Mouse (Mus musculus) forebrain, embryonic 14.5 days (tissue): ENCODE measurements around the gene Greb1. TPM values are rescaled to one million over a fixed set of nuclear protein-coding genes. Genes with fewer than 3 reads are reported as not detected.
A peak's percentile ranks its signal among the peaks of the same experiment; 100 is the strongest.

Experiments used
- ATAC-seq: fragments of 200-750 bp; cut with Nextera tagmentation; 2 replicates; pipeline ENCODE4 v1.8.0; 2017; ENCODE audit warnings: mild to moderate bottlenecking, moderate library complexity
- DNase-seq: peaks from one replicate; pipeline ENCODE4 v3.0.0-alpha.2; 2015; ENCODE audit warnings: low spot score
- H3K27ac ChIP-seq: fragments of 300-500 bp; sonication (generic); 2 replicates; pipeline ENCODE4 v1.5.1; 2014; ENCODE audit warnings: low read depth, mild to moderate bottlenecking, control low read depth, low read length, moderate library complexity
- H3K27me3 ChIP-seq: fragments of 300-500 bp; sonication (generic); replicated peaks from 2 replicates; pipeline ENCODE4 v1.6.1; 2014; ENCODE audit warnings: low read length, control low read depth, mixed read lengths; ENCODE audit not compliant: control insufficient read depth, insufficient read depth
- H3K36me3 ChIP-seq: fragments of 300-500 bp; sonication (generic); 2 replicates; pipeline ENCODE4 v1.6.1; 2014; ENCODE audit warnings: low read length, control low read depth; ENCODE audit not compliant: control insufficient read depth, insufficient read depth
- H3K4me1 ChIP-seq: fragments of 300-500 bp; sonication (generic); 2 replicates; pipeline ENCODE4 v1.6.1; 2014; ENCODE audit warnings: antibody characterized with exemption, low read length, control low read depth; ENCODE audit not compliant: control insufficient read depth, insufficient read depth
- H3K4me2 ChIP-seq: fragments of 300-500 bp; sonication (generic); 2 replicates; pipeline ENCODE4 v1.6.1; 2014; ENCODE audit warnings: mild to moderate bottlenecking, control low read depth, low read length
- H3K4me3 ChIP-seq: fragments of 300-500 bp; sonication (generic); 2 replicates; pipeline ENCODE4 v1.5.1; 2014; ENCODE audit warnings: low read depth, low read length, control low read depth
- H3K9ac ChIP-seq: fragments of 300-500 bp; sonication (generic); 2 replicates; pipeline ENCODE4 v1.6.1; 2014; ENCODE audit warnings: mild to moderate bottlenecking, low read length, control low read depth, moderate library complexity
- H3K9me3 ChIP-seq: fragments of 300-500 bp; sonication (generic); replicated peaks from 2 replicates; pipeline ENCODE4 v1.6.1; 2016; ENCODE audit warnings: low read length, control low read depth, mixed read lengths; ENCODE audit not compliant: control insufficient read depth
- WGBS: fragments of 180-500 bp; shearing (Covaris S2); extraction: QIAGEN DNeasy Blood & Tissue Kit; methylation state at CpG from one replicate; pipeline ENCODE4 v1.1.7; 2014; 5-methylcytosine and 5-hydroxymethylcytosine counted together
- polyA plus RNA-seq: library from polyadenylated mRNA; unstranded; fragments of >200 nt; fragmentation: Nextera tagmentation; extraction: Ambion mirVana; gene quantifications from 2 replicates; pipeline ENCODE4 v1.2.1, GENCODE M21; 2014

Greb1 gene
- polyA plus RNA-seq, 1 experiment from 2014 or later = 0.17 TPM

DNA sequence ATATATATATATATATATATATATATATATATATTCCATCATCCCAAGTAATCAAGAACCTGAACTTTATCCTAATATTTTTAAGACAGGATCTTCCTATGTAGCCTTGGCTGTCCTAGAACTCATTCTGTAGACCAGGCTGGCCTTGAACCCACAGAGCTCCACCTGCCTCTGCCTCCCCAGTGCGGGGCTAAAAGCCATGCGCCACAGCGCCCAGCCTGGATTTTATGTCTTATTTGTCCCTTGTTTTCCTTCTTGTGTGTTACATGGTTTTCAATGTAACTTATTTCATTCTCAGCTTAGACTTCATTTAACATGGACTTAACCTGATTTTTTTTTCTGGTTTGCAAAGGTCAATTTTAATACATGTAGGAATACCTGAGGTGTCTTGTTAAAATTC, 39.2 kb downstream of the Greb1 start:
- H3K27me3 ChIP-seq = no peaks in the 10 kb centered on the region
- no peak overlapping the region for H3K27ac ChIP-seq
- ATAC-seq (no peak), DNase-seq (no peak)
- H3K9ac ChIP-seq = no peak overlapping the region
- no peaks in the 10 kb centered on the region for H3K4me1 ChIP-seq
- H3K4me2 ChIP-seq = no peak overlapping the region
- no peaks in the 10 kb centered on the region for H3K36me3 ChIP-seq
- 95% methylated on average over 3 of the region's 3 CpGs for WGBS
- no peaks in the 10 kb centered on the region for H3K9me3 ChIP-seq
- H3K4me3 ChIP-seq = no peak overlapping the region

DNA sequence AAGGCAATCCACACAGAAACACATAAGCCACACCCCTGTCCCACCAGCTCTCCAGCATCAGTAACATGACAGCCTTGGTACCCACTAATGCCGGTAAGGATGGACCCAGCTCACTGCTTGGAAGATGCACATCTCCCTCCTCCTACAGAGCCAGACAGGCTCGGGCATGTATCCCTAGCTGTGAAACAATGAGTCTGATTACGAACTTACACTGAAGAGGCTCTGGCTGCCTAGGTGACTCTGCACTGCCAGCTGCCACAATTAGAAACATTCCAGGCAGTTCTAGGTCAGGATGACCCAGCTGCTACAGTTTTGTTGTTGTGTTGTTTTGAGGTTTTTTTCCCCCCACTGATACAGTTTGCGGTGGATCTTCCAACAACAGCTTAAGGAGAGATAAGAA, 40.4 kb downstream of the Greb1 start:
- Histone ChIP-seq H3K36me3 (no peaks in the 10 kb centered on the region), H3K9ac (no peak overlapping the region), H3K4me2 (no peak overlapping the region), H3K27me3 (no peaks in the 10 kb centered on the region), H3K9me3 (no peaks in the 10 kb centered on the region), H3K4me1 (no peaks in the 10 kb centered on the region), H3K27ac (no peak overlapping the region), H3K4me3 (no peak overlapping the region)
- DNase-seq = no peak
- WGBS = 82% methylated on average over 4 of the region's 4 CpGs
- ATAC-seq = no peak

DNA sequence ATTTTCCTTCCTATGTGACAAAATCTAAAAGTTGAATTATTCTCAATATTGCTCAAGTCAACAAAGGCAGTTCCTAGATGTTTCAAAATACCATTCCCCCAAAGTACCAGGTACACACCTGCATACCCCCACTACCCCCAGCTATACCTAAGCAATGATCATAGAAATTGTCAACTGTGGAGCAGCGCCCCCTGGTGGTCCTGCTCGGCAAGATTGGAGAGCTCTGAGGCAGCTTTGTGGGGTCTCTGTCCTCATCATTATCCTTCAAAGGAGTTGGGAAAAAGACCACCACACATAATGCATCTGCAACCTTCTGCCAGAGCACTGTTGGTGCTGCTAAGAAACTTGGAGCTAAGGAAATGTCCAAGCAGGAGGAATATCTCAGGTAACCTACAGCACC, 46.4 kb downstream of the Greb1 start:
- peak; percentile 58 for DNase-seq
- ATAC-seq = no peak; the same call in 1 of the 2 replicates
- no peaks in the 10 kb centered on the region for H3K9me3 ChIP-seq
- H3K27ac ChIP-seq = no peak overlapping the region
- 0% methylated on average over 2 of the region's 2 CpGs for WGBS
- H3K4me2 ChIP-seq = no peak overlapping the region
- no peaks in the 10 kb centered on the region for H3K36me3 ChIP-seq
- H3K9ac ChIP-seq = no peak overlapping the region
- H3K4me1 ChIP-seq = no peaks in the 10 kb centered on the region
- no peak overlapping the region for H3K4me3 ChIP-seq
- H3K27me3 ChIP-seq = no peaks in the 10 kb centered on the region

- Histone ChIP-seq H3K9ac (no peak overlapping the region), H3K36me3 (no peaks in the 10 kb centered on the region), H3K4me1 (no peaks in the 10 kb centered on the region), H3K4me2 (no peak overlapping the region), H3K27me3 (no peaks in the 10 kb centered on the region), H3K27ac (no peak overlapping the region), H3K9me3 (no peaks in the 10 kb centered on the region), H3K4me3 (no peak overlapping the region)
- ATAC-seq (peak; percentile 48; the same call in 1 of the 2 replicates), DNase-seq (no peak)
- 85% methylated on average over 9 of the region's 9 CpGs for WGBS
These were observed 47.1 kb downstream of the Greb1 start for GRCm38 (mm10) chr12:16753555-16753954.

GRCm38 (mm10) chr12:16753110-16753509, 47.6 kb downstream of the Greb1 start:
- no peaks in the 10 kb centered on the region for H3K9me3 ChIP-seq
- H3K27me3 ChIP-seq = no peaks in the 10 kb centered on the region
- H3K36me3 ChIP-seq = no peaks in the 10 kb centered on the region
- ATAC-seq (peak; percentile 12; the same call in 1 of the 2 replicates), DNase-seq (no peak)
- H3K4me1 ChIP-seq = no peaks in the 10 kb centered on the region
- no peak overlapping the region for H3K27ac ChIP-seq
- H3K9ac ChIP-seq = no peak overlapping the region
- H3K4me3 ChIP-seq = no peak overlapping the region
- 19% methylated on average over 8 of the region's 8 CpGs for WGBS
- H3K4me2 ChIP-seq = no peak overlapping the region

DNA sequence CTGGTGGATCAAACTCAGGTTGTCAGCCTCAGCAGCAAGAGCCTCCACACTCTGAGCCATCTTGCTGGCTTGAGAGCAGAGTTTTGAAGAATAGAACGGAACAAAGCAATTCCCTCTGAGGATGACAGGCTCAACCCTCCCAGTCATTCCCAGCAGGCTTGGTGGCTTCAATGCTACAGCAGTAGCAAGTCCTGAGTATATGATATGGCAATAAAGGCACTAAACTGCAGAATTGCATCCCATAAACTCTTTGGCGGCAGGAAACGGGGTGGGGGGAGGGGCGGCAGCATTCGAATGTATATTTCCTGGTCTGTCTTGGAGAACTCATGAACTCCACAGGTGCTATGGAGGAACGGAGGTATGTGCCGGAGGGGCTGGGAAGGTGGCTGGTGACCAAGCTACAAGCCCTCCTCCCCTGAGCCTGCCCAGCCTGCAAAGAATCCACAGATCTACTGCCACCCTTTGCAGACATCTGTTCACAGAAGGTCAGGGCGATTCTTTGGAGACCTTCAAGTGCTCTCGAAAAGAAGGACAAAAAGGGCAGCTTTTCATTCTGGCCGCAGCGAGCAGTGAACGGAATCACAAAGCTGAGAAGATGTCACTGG, 48.3 kb downstream of the Greb1 start:
- no peaks in the 10 kb centered on the region for H3K27me3 ChIP-seq
- ATAC-seq (no peak), DNase-seq (no peak)
- no peaks in the 10 kb centered on the region for H3K4me1 ChIP-seq
- WGBS = 63% methylated on average over 12 of the region's 12 CpGs
- H3K27ac ChIP-seq = no peak overlapping the region
- no peak overlapping the region for H3K4me3 ChIP-seq
- no peaks in the 10 kb centered on the region for H3K36me3 ChIP-seq
- no peaks in the 10 kb centered on the region for H3K9me3 ChIP-seq
- H3K4me2 ChIP-seq = no peak overlapping the region
- no peak overlapping the region for H3K9ac ChIP-seq

DNA sequence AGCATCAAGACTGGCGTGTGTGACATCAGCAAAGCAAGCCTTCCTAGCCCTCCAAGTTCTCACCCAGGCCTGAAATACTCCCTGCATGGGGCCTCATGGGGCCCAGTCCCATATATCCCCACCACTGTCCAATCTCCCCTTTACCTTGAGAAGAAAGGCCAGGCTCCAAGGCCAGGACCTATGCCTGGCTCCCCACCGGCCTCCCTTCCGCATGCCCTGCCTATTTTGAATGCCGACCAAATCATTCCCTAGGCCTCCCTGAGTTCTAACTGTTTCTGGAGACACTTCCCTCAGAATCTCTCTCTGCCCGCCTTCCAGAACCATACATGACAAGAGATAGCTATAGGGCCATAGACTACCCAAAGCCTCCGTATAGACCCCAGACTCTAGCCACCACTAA, 49.1 kb downstream of the Greb1 start:
- Histone ChIP-seq H3K9me3 (no peaks in the 10 kb centered on the region), H3K4me1 (no peaks in the 10 kb centered on the region), H3K27me3 (no peaks in the 10 kb centered on the region), H3K27ac (no peak overlapping the region), H3K9ac (no peak overlapping the region), H3K4me2 (no peak overlapping the region), H3K4me3 (no peak overlapping the region), H3K36me3 (no peaks in the 10 kb centered on the region)
- 90% methylated on average over 6 of the region's 6 CpGs for WGBS
- DNase-seq = no peak
- no peak for ATAC-seq

GRCm38 (mm10) chr12:16740059-16740458, 60.6 kb downstream of the Greb1 start:
- Histone ChIP-seq H3K36me3 (no peaks in the 10 kb centered on the region), H3K9ac (no peak overlapping the region), H3K9me3 (no peaks in the 10 kb centered on the region), H3K4me1 (no peaks in the 10 kb centered on the region), H3K4me2 (no peak overlapping the region), H3K27me3 (no peaks in the 10 kb centered on the region), H3K4me3 (no peak overlapping the region), H3K27ac (no peak overlapping the region)
- DNase-seq = no peak
- ATAC-seq = no peak
- 27% methylated on average over 5 of the region's 5 CpGs for WGBS

DNA sequence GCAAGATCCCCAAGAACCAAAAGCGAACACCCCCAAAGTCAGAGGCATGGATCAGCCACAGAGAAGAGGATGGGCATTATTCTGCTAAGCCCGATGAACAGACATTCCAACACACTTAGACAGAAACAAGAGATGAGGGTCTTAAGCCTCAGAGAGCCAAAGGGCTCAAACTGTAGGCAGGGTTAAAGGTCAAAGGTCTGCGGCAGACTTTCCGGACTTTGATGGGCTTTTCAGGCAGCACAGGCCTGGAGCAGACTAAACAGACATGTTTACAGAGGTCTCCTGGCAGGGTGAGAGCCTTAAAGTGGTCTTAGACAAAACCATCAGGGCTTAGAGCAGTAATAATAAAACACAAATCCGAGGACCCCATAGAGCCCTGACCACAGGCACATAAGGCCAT, 63.4 kb downstream of the Greb1 start:
- H3K4me2 ChIP-seq = no peak overlapping the region

More for the DNA sequence above, 63.4 kb downstream of the Greb1 start:
- Histone ChIP-seq H3K4me1 (no peaks in the 10 kb centered on the region), H3K9me3 (no peaks in the 10 kb centered on the region), H3K4me3 (no peak overlapping the region), H3K9ac (no peak overlapping the region), H3K27me3 (no peaks in the 10 kb centered on the region), H3K36me3 (no peaks in the 10 kb centered on the region), H3K27ac (no peak overlapping the region)
- DNase-seq (no peak), ATAC-seq (no peak)
- 40% methylated on average over 5 of the region's 5 CpGs for WGBS
